Mouse (Mus musculus) A20 (cell line): ENCODE results near the gene Nck1.

Experiments
- DNase-seq: peaks from one replicate; pipeline ENCODE4 v3.0.0-alpha.2; 2011; ENCODE audit warnings: low read depth, low spot score

The Nck1 gene

GRCm38 (mm10) chr9:100470936-100471604, 74.9 kb downstream of the Nck1 start:
- DNase-seq: no peak

GRCm38 (mm10) chr9:100470228-100470627, 75.7 kb downstream of the Nck1 start:
- no peak for DNase-seq

- no peak for DNase-seq
Measured at GRCm38 (mm10) chr9:100469681-100470080, 76.3 kb downstream of the Nck1 start.

GRCm38 (mm10) chr9:100468151-100468550, 77.8 kb downstream of the Nck1 start:
- no peak for DNase-seq

- no peak for DNase-seq
Measured at GRCm38 (mm10) chr9:100467653-100468052, 78.3 kb downstream of the Nck1 start.

GRCm38 (mm10) chr9:100466743-100467142, 79.2 kb downstream of the Nck1 start:
- DNase-seq: no peak

GRCm38 (mm10) chr9:100465988-100466387, 79.9 kb downstream of the Nck1 start:
- DNase-seq: no peak

GRCm38 (mm10) chr9:100465380-100465779, 80.6 kb downstream of the Nck1 start:
- DNase-seq: no peak

- no peak for DNase-seq
Measured at GRCm38 (mm10) chr9:100463771-100464170, 82.2 kb downstream of the Nck1 start.

GRCm38 (mm10) chr9:100462098-100462497, 83.8 kb downstream of the Nck1 start:
- no peak for DNase-seq

GRCm38 (mm10) chr9:100461671-100462070, 84.3 kb downstream of the Nck1 start:
- DNase-seq: no peak

GRCm38 (mm10) chr9:100460203-100460602, 85.7 kb downstream of the Nck1 start:
- no peak for DNase-seq

- no peak for DNase-seq
Measured at GRCm38 (mm10) chr9:100457971-100458681, 87.8 kb downstream of the Nck1 start.

GRCm38 (mm10) chr9:100454664-100454993, 91.3 kb downstream of the Nck1 start:
- no peak for DNase-seq

- peak; percentile 82 for DNase-seq
Measured at GRCm38 (mm10) chr9:100453944-100454663, 91.8 kb downstream of the Nck1 start.

- DNase-seq: peak; percentile 21
Measured at GRCm38 (mm10) chr9:100452432-100452831, 93.5 kb downstream of the Nck1 start.

- peak; percentile 83 for DNase-seq
Measured at GRCm38 (mm10) chr9:100446059-100446686, 99.8 kb downstream of the Nck1 start.
